Mouse (Mus musculus) heart, embryonic 13.5 days (tissue): Measurements from ENCODE around the gene Ap4m1. TPM values are rescaled to one million over a fixed set of nuclear protein-coding genes. Genes with fewer than 3 reads are reported as not detected.
A peak's percentile ranks its signal among the peaks of the same experiment; 100 is the strongest.

Source experiments
- ATAC-seq: fragments of 200-750 bp; cut with Nextera tagmentation; 2 replicates; pipeline ENCODE4 v1.8.0; 2017; ENCODE audit warnings: moderate TSS enrichment; ENCODE audit not compliant: insufficient number of reproducible peaks, low FRiP score, low TSS enrichment; ENCODE audit errors: extremely low read depth
- H3K27ac ChIP-seq: fragments of 300-500 bp; sonication (generic); replicated peaks from 2 replicates; pipeline ENCODE4 v1.5.1; 2015; ENCODE audit warnings: moderate library complexity, mild to moderate bottlenecking, inconsistent platforms
- H3K27me3 ChIP-seq: fragments of 300-500 bp; sonication (generic); replicated peaks from 2 replicates; pipeline ENCODE4 v1.6.1; 2015; ENCODE audit warnings: mild to moderate bottlenecking, inconsistent platforms
- H3K36me3 ChIP-seq: fragments of 300-500 bp; sonication (generic); 2 replicates; pipeline ENCODE4 v1.6.1; 2015; ENCODE audit warnings: mild to moderate bottlenecking, inconsistent platforms
- H3K4me1 ChIP-seq: fragments of 300-500 bp; sonication (generic); 2 replicates; pipeline ENCODE4 v1.6.1; 2015; ENCODE audit warnings: inconsistent platforms
- H3K4me2 ChIP-seq: fragments of 300-500 bp; sonication (generic); 2 replicates; pipeline ENCODE4 v1.6.1; 2015; ENCODE audit warnings: inconsistent platforms, mild to moderate bottlenecking, moderate library complexity
- H3K4me3 ChIP-seq: fragments of 300-500 bp; sonication (generic); 2 replicates; pipeline ENCODE4 v1.5.1; 2015; ENCODE audit warnings: moderate library complexity, mild to moderate bottlenecking, inconsistent platforms
- H3K9ac ChIP-seq: fragments of 300-500 bp; sonication (generic); 2 replicates; pipeline ENCODE4 v1.6.1; 2015; ENCODE audit warnings: inconsistent platforms, mild to moderate bottlenecking, moderate library complexity
- H3K9me3 ChIP-seq: fragments of 300-500 bp; sonication (generic); 2 replicates; pipeline ENCODE4 v1.6.1; 2016; ENCODE audit warnings: inconsistent platforms
- whole genome bisulfite sequencing: fragments of 180-500 bp; shearing (Covaris S2); methylation state at CpG from one replicate; pipeline ENCODE4 v1.1.7; 2015; ENCODE audit warnings: mixed read lengths; 5-methylcytosine and 5-hydroxymethylcytosine counted together
- polyA plus RNA-seq: library from polyadenylated mRNA; unstranded; fragments of >200 nt; fragmentation: Nextera tagmentation; extraction: Ambion mirVana; gene quantifications from 2 replicates; pipeline ENCODE4 v1.2.1, GENCODE M21; 2015

The Ap4m1 gene
- polyA plus RNA-seq, 1 experiment from 2014 or later: 12.9 TPM

GRCm38 (mm10) chr5:138163610-138164009, 8.2 kb upstream of the Ap4m1 start:
- Histone ChIP-seq H3K4me2 (no peak overlapping the region), H3K4me1 (peaks cover 21% of the 10 kb centered on the region), H3K9ac (no peak overlapping the region), H3K9me3 (no peaks in the 10 kb centered on the region), H3K4me3 (no peak overlapping the region), H3K27ac (no peak overlapping the region), H3K27me3 (no peaks in the 10 kb centered on the region), H3K36me3 (peaks cover 66% of the 10 kb centered on the region)
- 75% methylated on average over 10 of the region's 10 CpGs for WGBS
- ATAC-seq: no peak

DNA sequence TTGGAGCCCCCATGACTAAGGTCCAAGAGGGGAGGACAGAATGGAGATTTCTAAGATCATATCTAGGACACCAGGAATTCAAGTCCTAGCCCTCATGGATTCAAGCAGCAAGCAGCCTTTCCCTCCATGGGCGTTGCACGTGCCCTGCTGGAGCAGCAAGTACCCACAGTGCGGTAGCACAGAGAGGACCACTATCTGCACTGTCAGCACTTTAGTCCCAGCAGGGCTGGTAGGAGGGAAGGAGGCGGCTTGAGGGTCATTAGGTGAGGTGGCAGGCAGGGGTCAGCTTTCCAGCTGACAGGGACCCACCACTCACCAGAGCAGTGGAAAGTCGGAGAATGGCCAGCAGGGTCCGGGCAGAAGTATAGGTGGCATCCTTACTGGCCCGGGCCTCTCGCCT, 6.2 kb upstream of the Ap4m1 start:
- no peak overlapping the region for H3K9ac ChIP-seq
- 73% methylated on average over 8 of the region's 8 CpGs for WGBS
- H3K36me3 ChIP-seq: peaks cover 78% of the 10 kb centered on the region
- no peaks in the 10 kb centered on the region for H3K9me3 ChIP-seq
- H3K4me3 ChIP-seq: no peak overlapping the region
- H3K4me2 ChIP-seq: no peak overlapping the region
- no peak for ATAC-seq
- H3K27me3 ChIP-seq: no peaks in the 10 kb centered on the region
- H3K4me1 ChIP-seq: peaks cover 29% of the 10 kb centered on the region
- no peak overlapping the region for H3K27ac ChIP-seq

DNA sequence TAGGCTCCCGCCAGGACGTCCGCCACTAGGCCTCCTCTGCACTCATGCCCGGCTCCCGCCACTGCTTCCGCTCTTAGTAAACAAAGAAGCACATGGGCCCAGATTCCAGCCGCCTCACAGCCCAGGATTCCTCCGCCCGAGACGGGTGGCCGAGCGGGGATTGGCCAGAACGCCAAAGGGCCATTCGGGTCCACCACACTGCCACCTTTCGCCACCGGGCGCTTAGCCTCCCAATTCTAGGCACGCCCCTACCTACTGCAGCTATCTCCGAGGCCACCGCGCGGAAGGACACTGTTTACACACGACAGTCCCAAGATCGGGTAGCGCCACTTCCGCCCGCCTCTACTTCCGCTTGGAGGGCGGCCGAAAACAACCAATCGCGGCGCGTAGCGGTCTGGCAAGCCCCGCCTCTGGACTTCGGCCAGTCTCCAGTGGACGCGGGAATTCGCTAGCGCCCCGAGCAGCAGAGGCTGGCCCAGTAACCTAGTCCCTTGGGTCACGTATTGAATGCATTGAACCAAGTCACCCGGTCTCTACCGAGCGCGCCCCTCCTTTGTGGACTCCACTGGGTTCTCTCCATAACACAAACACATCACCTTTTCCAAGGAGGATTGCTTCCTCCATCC, 753 bp upstream of the Ap4m1 start:
- Histone ChIP-seq H3K36me3 (peaks cover 68% of the 10 kb centered on the region), H3K9ac (peak overlapping the region; percentile 88), H3K27me3 (no peaks in the 10 kb centered on the region), H3K27ac (peak overlapping the region; percentile 95), H3K9me3 (no peaks in the 10 kb centered on the region), H3K4me3 (peak overlapping the region; percentile 73), H3K4me1 (peaks cover 27% of the 10 kb centered on the region), H3K4me2 (peak overlapping the region; percentile 90)
- WGBS: under 1% methylated on average over 47 of the region's 47 CpGs
- peak; percentile 79 for ATAC-seq

DNA sequence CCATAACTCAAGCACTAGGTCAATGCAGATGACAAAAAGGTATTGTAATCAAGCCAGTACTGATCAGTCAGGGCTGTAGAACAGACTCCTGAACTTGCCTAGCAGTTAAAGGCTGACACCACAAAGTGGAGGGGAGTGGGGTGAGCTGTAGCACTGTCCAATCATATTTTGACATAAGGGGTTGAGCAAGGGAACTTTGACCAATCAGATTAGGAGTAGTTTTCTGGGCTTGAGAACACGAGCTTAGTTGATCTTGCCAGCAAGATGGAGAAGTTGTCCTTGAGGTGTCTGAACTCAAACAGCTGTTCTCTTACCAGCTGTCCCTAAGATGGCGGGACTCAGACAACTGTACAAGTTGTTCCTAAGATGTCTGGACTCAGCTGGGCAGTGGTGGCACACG, 1.4 kb downstream of the Ap4m1 start:
- no peak for ATAC-seq
- no peak overlapping the region for H3K9ac ChIP-seq
- peaks cover 27% of the 10 kb centered on the region for H3K4me1 ChIP-seq
- WGBS: 75% methylated on average over 3 of the region's 3 CpGs
- no peaks in the 10 kb centered on the region for H3K27me3 ChIP-seq
- H3K9me3 ChIP-seq: no peaks in the 10 kb centered on the region
- peak overlapping the region; percentile 90 for H3K4me2 ChIP-seq
- peak overlapping the region; percentile 73; the same call in 1 of the 2 replicates for H3K4me3 ChIP-seq
- H3K36me3 ChIP-seq: peaks cover 68% of the 10 kb centered on the region
- H3K27ac ChIP-seq: no peak overlapping the region

GRCm38 (mm10) chr5:138186950-138187638, 15.3 kb downstream of the Ap4m1 start, which contains the start of the genes Taf6 and Cnpy4:
Taf6 (minus strand) TSS chr5:138187451.
Cnpy4 (plus strand) TSS chr5:138187485.
- under 1% methylated on average over 31 of the region's 31 CpGs for WGBS
- H3K4me2 ChIP-seq: peak within 1 kb of the TSS; percentile 77
- ATAC-seq: peak; percentile 69
- no peaks in the 10 kb centered on the region for H3K27me3 ChIP-seq
- H3K27ac ChIP-seq: peak within 1 kb of the TSS; percentile 74
- peaks cover 20% of the 10 kb centered on the region for H3K4me1 ChIP-seq
- peak within 1 kb of the TSS; percentile 91 for H3K9ac ChIP-seq
- peaks cover 49% of the 10 kb centered on the region for H3K36me3 ChIP-seq
- peak within 1 kb of the TSS; percentile 72 for H3K4me3 ChIP-seq
- no peaks in the 10 kb centered on the region for H3K9me3 ChIP-seq

- ATAC-seq: peak; percentile 70
- Histone ChIP-seq H3K4me3 (peak overlapping the region; percentile 72), H3K4me2 (peak overlapping the region; percentile 77), H3K4me1 (peaks cover 20% of the 10 kb centered on the region), H3K9ac (peak overlapping the region; percentile 91), H3K36me3 (peaks cover 49% of the 10 kb centered on the region), H3K27me3 (no peaks in the 10 kb centered on the region), H3K27ac (peak overlapping the region; percentile 74), H3K9me3 (no peaks in the 10 kb centered on the region)
- WGBS: under 1% methylated on average over 10 of the region's 10 CpGs
These were observed 16.0 kb downstream of the Ap4m1 start for GRCm38 (mm10) chr5:138187661-138188306.

DNA sequence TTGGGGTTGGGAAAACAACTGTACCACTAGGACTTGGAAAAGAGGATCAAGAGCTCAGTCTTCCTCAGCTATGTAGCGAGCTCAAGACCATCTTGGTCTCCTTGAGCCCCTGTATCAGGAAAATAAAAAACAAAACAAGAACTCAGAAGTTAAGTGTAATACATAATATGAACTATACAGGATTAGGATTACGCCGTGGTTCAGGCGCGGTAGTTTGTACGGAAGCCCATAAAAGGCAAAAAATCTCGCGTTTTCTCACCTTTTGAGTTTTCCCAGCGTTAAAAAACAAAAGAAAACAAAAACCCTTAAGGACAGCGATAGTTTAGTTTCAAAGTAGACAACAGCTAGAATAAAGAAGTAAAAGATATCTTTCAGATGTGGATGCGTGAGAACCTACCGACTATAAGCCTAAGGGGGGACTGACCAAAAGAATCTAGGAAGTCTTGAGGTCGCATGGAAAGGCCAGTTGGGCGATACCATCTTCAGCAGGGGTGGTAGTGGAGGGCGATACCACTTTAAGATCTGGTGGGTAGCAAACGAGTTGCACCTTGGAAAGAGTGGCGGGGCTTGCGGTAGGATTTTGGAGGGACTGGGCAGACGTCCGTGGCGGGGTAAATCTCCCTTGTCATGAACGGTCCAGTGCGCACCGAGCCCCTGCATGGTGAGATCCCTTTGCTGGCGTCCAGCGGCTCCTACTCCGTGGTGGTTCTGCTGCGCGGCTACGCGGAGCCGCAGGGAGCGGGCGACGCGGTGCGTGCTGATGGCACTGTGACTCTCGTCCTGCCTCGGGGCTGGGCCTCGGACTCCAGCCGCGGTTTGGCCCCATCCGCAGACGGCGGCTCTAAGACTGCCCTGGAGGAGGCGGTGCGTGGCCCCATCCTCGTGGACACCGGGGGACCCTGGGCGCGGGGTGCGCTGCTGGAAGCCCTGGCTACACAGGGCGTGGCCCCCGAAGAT, 22.2 kb downstream of the Ap4m1 start, which contains the start of gene Mblac1:
Gene Mblac1 (plus strand): TSS at position 544 of the 957 bp plus-strand sequence.
- Histone ChIP-seq H3K4me3 (peak within 1 kb of the TSS; percentile 80), H3K9ac (peak within 1 kb of the TSS; percentile 92), H3K4me1 (peaks cover 17% of the 10 kb centered on the region), H3K27me3 (no peaks in the 10 kb centered on the region), H3K9me3 (no peaks in the 10 kb centered on the region), H3K27ac (peak within 1 kb of the TSS; percentile 87), H3K4me2 (peak within 1 kb of the TSS; percentile 99), H3K36me3 (peaks cover 39% of the 10 kb centered on the region)
- peak; percentile 64 for ATAC-seq
- 7% methylated on average over 54 of the region's 54 CpGs for WGBS

DNA sequence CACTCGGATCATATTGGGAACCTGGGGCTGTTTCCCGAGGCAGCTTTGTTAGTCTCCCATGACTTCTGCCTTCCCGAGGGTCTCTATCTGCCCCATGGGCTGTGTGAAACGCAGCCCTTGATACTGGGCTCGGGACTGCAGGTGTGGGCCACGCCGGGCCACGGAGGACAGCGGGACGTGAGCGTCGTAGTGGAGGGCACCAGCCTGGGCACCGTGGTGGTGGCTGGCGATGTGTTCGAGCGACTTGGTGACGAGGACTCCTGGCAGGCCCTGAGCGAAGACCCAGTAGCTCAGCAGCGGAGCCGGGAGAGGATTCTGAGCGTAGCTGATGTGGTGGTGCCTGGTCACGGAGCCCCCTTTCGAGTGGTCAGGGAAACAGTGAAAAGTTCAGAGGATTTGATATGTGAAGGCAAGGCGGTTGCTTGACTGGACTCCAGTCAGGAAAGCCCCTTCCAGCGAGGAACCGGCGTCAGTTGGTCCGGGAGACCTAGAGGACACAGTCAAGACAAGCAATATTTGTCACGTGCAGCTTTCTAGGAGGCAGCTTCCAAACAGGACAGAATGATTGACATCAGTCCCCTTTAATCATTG, 23.0 kb downstream of the Ap4m1 start:
- Histone ChIP-seq H3K9ac (peak overlapping the region; percentile 92), H3K9me3 (no peaks in the 10 kb centered on the region), H3K4me3 (peak overlapping the region; percentile 80), H3K4me1 (peaks cover 17% of the 10 kb centered on the region), H3K4me2 (peak overlapping the region; percentile 99), H3K27ac (peak overlapping the region; percentile 87), H3K27me3 (no peaks in the 10 kb centered on the region), H3K36me3 (peaks cover 33% of the 10 kb centered on the region)
- WGBS: 2% methylated on average over 29 of the region's 29 CpGs
- peak; percentile 27; the same call in 1 of the 2 replicates for ATAC-seq

DNA sequence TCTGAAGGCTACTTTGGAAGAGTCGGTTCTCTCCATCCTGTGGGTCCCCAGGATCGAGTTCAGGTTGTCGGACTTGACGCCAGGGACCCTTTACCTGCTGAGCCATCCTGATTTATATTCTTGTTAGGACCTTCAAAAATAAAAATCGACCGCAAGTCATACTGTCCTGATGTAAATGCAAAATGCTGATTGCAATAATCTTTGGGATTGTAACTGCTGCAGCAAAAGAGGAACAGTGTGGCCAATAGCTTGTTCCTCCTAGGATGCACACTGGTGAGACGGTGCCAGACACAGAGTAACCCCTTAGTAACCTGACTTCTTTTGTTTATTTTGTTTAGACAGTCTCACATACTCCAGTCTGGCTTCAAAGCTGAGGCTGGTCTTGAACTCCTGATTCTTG, 23.7 kb downstream of the Ap4m1 start:
- peaks cover 27% of the 10 kb centered on the region for H3K36me3 ChIP-seq

GRCm38 (mm10) chr5:138199576-138199975, 27.8 kb downstream of the Ap4m1 start:
- no peak overlapping the region for H3K9ac ChIP-seq
- peaks cover 10% of the 10 kb centered on the region; the same call in 1 of the 2 replicates for H3K9me3 ChIP-seq
- 16% methylated on average over 1 of the region's 1 CpGs for WGBS
- H3K4me3 ChIP-seq: no peak overlapping the region
- H3K27ac ChIP-seq: no peak overlapping the region
- H3K27me3 ChIP-seq: no peaks in the 10 kb centered on the region
- H3K4me2 ChIP-seq: no peak overlapping the region
- peaks cover 8% of the 10 kb centered on the region for H3K4me1 ChIP-seq
- H3K36me3 ChIP-seq: no peaks in the 10 kb centered on the region
- no peak for ATAC-seq

More for the DNA sequence above, 23.7 kb downstream of the Ap4m1 start:
- WGBS: 74% methylated on average over 7 of the region's 7 CpGs
- H3K27ac ChIP-seq: no peak overlapping the region
- no peak for ATAC-seq
- H3K4me3 ChIP-seq: peak overlapping the region; percentile 80
- no peaks in the 10 kb centered on the region for H3K27me3 ChIP-seq
- H3K9me3 ChIP-seq: no peaks in the 10 kb centered on the region
- peak overlapping the region; percentile 92 for H3K9ac ChIP-seq
- H3K4me2 ChIP-seq: peak overlapping the region; percentile 99
- peaks cover 17% of the 10 kb centered on the region for H3K4me1 ChIP-seq
